Mouse (Mus musculus) kidney, postnatal 10 days (tissue): ENCODE results near the gene Gm49673.
"Not testable (repeated sequence)": the region's sequence is repeated elsewhere in the genome, so short reads cannot be mapped to it uniquely, and the experiment has no call there.

Experiments used
- DNase-seq: peaks from one replicate; pipeline ENCODE4 v3.0.0; 2021; ENCODE audit warnings: mixed read lengths

Gene Gm49673

GRCm38 (mm10) chr17:8147439-8148316, at the start of gene Gm49673, which contains the start of gene Rnaset2a:
Gene Gm49673, minus strand, starts transcription at chr17:8147788.
Gene Rnaset2a, minus strand, starts transcription at chr17:8148097.
- DNase-seq: peak; percentile 63

- DNase-seq: no peak
Observed at GRCm38 (mm10) chr17:8195685-8196376, 48.2 kb upstream of the Gm49673 start.

GRCm38 (mm10) chr17:8193678-8194077, 46.1 kb upstream of the Gm49673 start:
- DNase-seq: no peak

- no peak for DNase-seq
Observed at GRCm38 (mm10) chr17:8184217-8184616, 36.6 kb upstream of the Gm49673 start.

- DNase-seq: no peak
Observed at GRCm38 (mm10) chr17:8183815-8184214, 36.2 kb upstream of the Gm49673 start.

GRCm38 (mm10) chr17:8177090-8177489, 29.5 kb upstream of the Gm49673 start:
- DNase-seq: no peak

GRCm38 (mm10) chr17:8171081-8171480, 23.5 kb upstream of the Gm49673 start:
- DNase-seq: no peak

GRCm38 (mm10) chr17:8170331-8170730, 22.7 kb upstream of the Gm49673 start:
- no peak for DNase-seq

- DNase-seq: not testable (repeated sequence)
Observed at GRCm38 (mm10) chr17:8167436-8167835, 19.8 kb upstream of the Gm49673 start.

GRCm38 (mm10) chr17:8166454-8166853, 18.9 kb upstream of the Gm49673 start:
- not testable (repeated sequence) for DNase-seq

GRCm38 (mm10) chr17:8165977-8166376, 18.4 kb upstream of the Gm49673 start:
- not testable (repeated sequence) for DNase-seq

GRCm38 (mm10) chr17:8165608-8165945, 18.0 kb upstream of the Gm49673 start:
- peak; percentile 39 for DNase-seq

- DNase-seq: not testable (repeated sequence)
Observed at GRCm38 (mm10) chr17:8164701-8165607, 17.4 kb upstream of the Gm49673 start, which contains the start of gene Fgfr1op. Gene Fgfr1op, plus strand, starts transcription at chr17:8165501.

GRCm38 (mm10) chr17:8160969-8161368, 13.4 kb upstream of the Gm49673 start:
- peak; percentile 72 for DNase-seq

- not testable (repeated sequence) for DNase-seq
Observed at GRCm38 (mm10) chr17:8158627-8159026, 11.0 kb upstream of the Gm49673 start.

GRCm38 (mm10) chr17:8155982-8156381, 8.4 kb upstream of the Gm49673 start:
- not testable (repeated sequence) for DNase-seq

GRCm38 (mm10) chr17:8155010-8155409, 7.4 kb upstream of the Gm49673 start:
- DNase-seq: not testable (repeated sequence)

- DNase-seq: peak; percentile 30
Observed at GRCm38 (mm10) chr17:8146931-8147330, 657 bp downstream of the Gm49673 start.

GRCm38 (mm10) chr17:8143802-8144673, 3.5 kb downstream of the Gm49673 start:
- DNase-seq: peak; percentile 55

- DNase-seq: not testable (repeated sequence)
Observed at GRCm38 (mm10) chr17:8140210-8140609, 7.4 kb downstream of the Gm49673 start.

GRCm38 (mm10) chr17:8138116-8138515, 9.5 kb downstream of the Gm49673 start:
- not testable (repeated sequence) for DNase-seq

GRCm38 (mm10) chr17:8130849-8131248, 16.7 kb downstream of the Gm49673 start:
- DNase-seq: not testable (repeated sequence)
